Mouse (Mus musculus) CH12.LX (cell line): ENCODE measurements around the gene Avpr1a. TPM values are rescaled to one million over a fixed set of nuclear protein-coding genes. Genes with fewer than 3 reads are reported as not detected.
A peak's percentile ranks its signal among the peaks of the same experiment; 100 is the strongest.

Experiments
- DNase-seq: peaks from one replicate; pipeline ENCODE4 v3.0.0-alpha.2; 2013; ENCODE audit errors: extremely low read depth
- H3K27ac ChIP-seq: 2 replicates; pipeline ENCODE4 v1.5.1; 2012; ENCODE audit warnings: low read depth, mild to moderate bottlenecking, control low read depth, moderate library complexity; ENCODE audit not compliant: insufficient read depth
- H3K27me3 ChIP-seq: replicated peaks from 2 replicates; pipeline ENCODE3; 2012; ENCODE audit warnings: inconsistent platforms
- H3K36me3 ChIP-seq, 2 experiments: replicated peaks in 1 of 2; 2 replicates each; pipeline versions ENCODE3 to v1.6.1; 2012; ENCODE audit warnings: inconsistent platforms in 1 of 2, low read length in 1 of 2, mild to moderate bottlenecking in 1 of 2, mixed read lengths in 1 of 2, moderate library complexity in 1 of 2; ENCODE audit not compliant: control insufficient read depth in 1 of 2, insufficient read depth in 1 of 2
- H3K4me1 ChIP-seq, 2 experiments: 2 replicates each; pipeline ENCODE4 v1.6.1; 2012; ENCODE audit warnings: inconsistent platforms in 1 of 2, moderate library complexity in 1 of 2; ENCODE audit not compliant: insufficient read depth in 2 of 2, control insufficient read depth in 1 of 2
- H3K4me2 ChIP-seq: 2 replicates; pipeline ENCODE4 v1.6.1; 2012; ENCODE audit warnings: low read depth, mild to moderate bottlenecking, control low read depth; ENCODE audit not compliant: poor library complexity, insufficient read depth, severe bottlenecking
- H3K4me3 ChIP-seq, 3 experiments: fragments of 150-350 bp in 1 of 3; sonication (generic) in 1 of 3; replicated peaks in 1 of 3; 2 replicates each; pipeline versions ENCODE3 to v1.5.1; 2011 to 2012; ENCODE audit warnings: low read depth in 2 of 3, low read length in 2 of 3, mild to moderate bottlenecking in 2 of 3, moderate library complexity in 2 of 3, control low read depth in 1 of 3, improper control_type of control experiment in 1 of 3, inconsistent platforms in 1 of 3, mixed read lengths in 1 of 3; ENCODE audit not compliant: poor library complexity in 1 of 3
- H3K79me2 ChIP-seq: replicated peaks from 2 replicates; pipeline ENCODE4 v1.6.1; 2012; ENCODE audit warnings: mild to moderate bottlenecking, moderate library complexity; ENCODE audit not compliant: control insufficient read depth, poor library complexity, insufficient read depth, severe bottlenecking; ENCODE audit errors: extremely low read depth
- H3K9ac ChIP-seq: 2 replicates; pipeline ENCODE4 v1.6.1; 2012; ENCODE audit warnings: low read depth, mild to moderate bottlenecking, control low read depth, moderate library complexity; ENCODE audit not compliant: insufficient read depth
- H3K9me3 ChIP-seq: replicated peaks from 2 replicates; pipeline ENCODE3; 2012; ENCODE audit warnings: low read length, inconsistent platforms, mixed read lengths
- CTCF ChIP-seq, 2 experiments: IDR thresholded peaks in 1 of 2; conservative IDR thresholded peaks in 1 of 2; 2 replicates each; pipeline ENCODE4 v1.5.1; 2011 to 2012; ENCODE audit warnings: low read depth in 2 of 2, low read length in 2 of 2, improper control_type of control experiment in 1 of 2, inconsistent platforms in 1 of 2, mild to moderate bottlenecking in 1 of 2, moderate library complexity in 1 of 2
- E2F4 ChIP-seq: IDR thresholded peaks from 2 replicates; pipeline ENCODE4 v1.6.1; 2011; ENCODE audit warnings: low read depth, low read length, improper control_type of control experiment; ENCODE audit not compliant: insufficient replicate concordance
- ELF1 ChIP-seq: IDR thresholded peaks from 2 replicates; pipeline ENCODE4 v1.6.1; 2014; ENCODE audit warnings: low read depth, mild to moderate bottlenecking, inconsistent platforms, low read length, improper control_type of control experiment
- JUN ChIP-seq: IDR thresholded peaks from 2 replicates; pipeline ENCODE4 v1.6.1; 2011; ENCODE audit warnings: low read depth, mild to moderate bottlenecking, low read length, improper control_type of control experiment, moderate library complexity; ENCODE audit not compliant: insufficient read depth
- JUND ChIP-seq: conservative IDR thresholded peaks from 2 replicates; pipeline ENCODE4 v1.6.1; 2011; ENCODE audit warnings: low read depth, low read length, improper control_type of control experiment
- MAFK ChIP-seq: IDR thresholded peaks from 2 replicates; pipeline ENCODE4 v1.6.1; 2011; ENCODE audit warnings: low read length, improper control_type of control experiment; ENCODE audit not compliant: insufficient replicate concordance
- NELFE ChIP-seq: IDR thresholded peaks from 2 replicates; pipeline ENCODE4 v1.6.1; 2011; ENCODE audit warnings: low read depth, low read length, improper control_type of control experiment
- POLR2AphosphoS2 ChIP-seq: IDR thresholded peaks from 2 replicates; pipeline ENCODE4 v1.6.1; 2011; ENCODE audit warnings: low read depth, low read length, improper control_type of control experiment
- RCOR1 ChIP-seq: conservative IDR thresholded peaks from 2 replicates; pipeline ENCODE4 v1.6.1; 2012; ENCODE audit warnings: low read depth, mild to moderate bottlenecking, inconsistent platforms, low read length, improper control_type of control experiment
- SMC3 ChIP-seq: IDR thresholded peaks from 2 replicates; pipeline ENCODE4 v1.6.1; 2011; ENCODE audit warnings: low read depth, low read length, improper control_type of control experiment
- USF2 ChIP-seq: conservative IDR thresholded peaks from 2 replicates; pipeline ENCODE4 v1.6.1; 2011; ENCODE audit warnings: low read depth, low read length, improper control_type of control experiment
- ZC3H11A ChIP-seq: IDR thresholded peaks from 2 replicates; pipeline ENCODE4 v1.6.1; 2012; ENCODE audit warnings: low read depth, mild to moderate bottlenecking, inconsistent platforms, low read length, improper control_type of control experiment
- ZNF384 ChIP-seq: IDR thresholded peaks from 2 replicates; pipeline ENCODE4 v1.6.1; 2012; ENCODE audit warnings: low read depth, low read length, improper control_type of control experiment, inconsistent platforms
- dilution Hi-C: fragments of 300-500 bp; cut with MboI; formaldehyde crosslinking; loops from 2 replicates; pipeline ENCODE4 v1.14.3; 2020; ENCODE audit warnings: low sequenced_read_pairs; ENCODE audit not compliant: extremely low pct_unique_long_range_greater_than_20kb, extremely low pct_ligation_motif_present
- in situ Hi-C: fragments of 300-500 bp; cut with MboI; formaldehyde crosslinking; loops from 3 replicates; pipeline ENCODE4 v1.14.3; 2019; ENCODE audit warnings: low sequenced_read_pairs, low pct_ligation_motif_present, low pct_unique_long_range_greater_than_20kb, mixed read lengths
- polyA plus RNA-seq: library from polyadenylated mRNA; unstranded; fragments of >175 nt; gene quantifications from 2 replicates; pipeline ENCODE4 v1.2.1, GENCODE M21; 2012; ENCODE audit warnings: low read depth; ENCODE audit not compliant: insufficient read length
- total RNA-seq, 2 experiments: library from RNA; depleted of rRNA; stranded (reverse); fragments of 300-350 nt in 1 of 2; fragments of >200 nt in 1 of 2; gene quantifications; 2 replicates each; pipeline ENCODE4 v1.2.3; 2012 to 2014

Gene Avpr1a
- total and polyA plus RNA-seq, 3 experiments = not detected

DNA sequence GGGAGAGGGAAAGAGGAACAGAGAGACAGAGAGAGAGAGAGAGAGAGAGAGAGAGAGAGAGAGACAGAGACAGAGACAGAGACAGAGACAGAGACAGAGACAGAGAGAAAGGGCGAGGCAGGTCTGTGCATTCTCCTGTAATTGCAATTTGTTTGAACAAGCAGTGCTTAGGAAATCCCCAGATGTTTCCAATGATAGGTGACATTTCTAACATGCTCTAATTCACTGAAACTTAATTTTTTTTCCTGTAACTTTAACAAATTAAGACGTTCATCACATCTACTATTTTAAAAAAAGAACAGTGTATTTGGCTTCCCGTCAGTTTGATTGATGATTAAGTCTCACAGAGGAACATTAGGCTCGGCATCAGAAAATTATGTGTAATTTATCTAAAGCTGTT, 15.6 kb upstream of the Avpr1a start:
- Histone ChIP-seq H3K4me3 (no peak overlapping the region), H3K27me3 (no peaks in the 10 kb centered on the region), H3K9me3 (no peaks in the 10 kb centered on the region), H3K79me2 (no peaks in the 10 kb centered on the region), H3K27ac (no peak overlapping the region), H3K9ac (no peak overlapping the region), H3K4me2 (no peak overlapping the region), H3K4me1 (peaks cover 0 to 26% of the 10 kb centered on the region in 2 experiments; a peak in 2 of 4 replicates), H3K36me3 (no peaks in the 10 kb centered on the region)
- in situ Hi-C loops = no loop called here
- no peak for TF ChIP-seq ZC3H11A
- no peak for TF ChIP-seq POLR2AphosphoS2
- no peak for TF ChIP-seq JUN
- no peak for TF ChIP-seq E2F4
- TF ChIP-seq USF2 = no peak
- TF ChIP-seq NELFE = no peak
- TF ChIP-seq JUND = no peak
- TF ChIP-seq CTCF (conservative IDR thresholded peaks at IDR 0.05 in 1 of 2, IDR thresholded peaks at IDR 0.05 in 1 of 2; ENCODE audit: low read depth in 2 of 2, low read length in 2 of 2) = no peak
- no peak for TF ChIP-seq MAFK
- no peak for TF ChIP-seq RCOR1
- no peak for TF ChIP-seq ELF1
- TF ChIP-seq ZNF384 = no peak
- dilution Hi-C loops = no loop called here
- no peak for DNase-seq

DNA sequence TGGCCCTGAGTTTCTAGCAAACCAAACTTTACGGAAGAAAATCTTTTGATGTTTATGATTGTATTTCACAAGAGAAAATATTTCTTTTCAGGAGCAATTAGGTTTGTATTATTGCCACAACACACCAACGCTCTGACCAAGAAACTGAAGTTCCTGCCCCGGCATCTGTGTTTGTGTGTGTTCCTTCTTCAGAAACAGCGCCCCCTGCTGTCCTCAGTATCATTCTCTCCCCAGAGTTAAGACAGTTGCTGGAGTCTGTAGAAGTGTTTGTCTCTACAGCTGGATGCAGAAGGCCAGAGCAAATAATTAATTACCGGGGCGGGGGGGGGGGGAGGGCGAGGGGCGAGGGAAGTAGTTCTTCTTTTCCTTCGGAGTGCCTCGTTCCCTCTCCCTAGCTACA, 1.0 kb upstream of the Avpr1a start:
- peaks cover 12% of the 10 kb centered on the region for H3K9me3 ChIP-seq
- TF ChIP-seq ZC3H11A (no peak), NELFE (no peak), CTCF (conservative IDR thresholded peaks at IDR 0.05 in 1 of 2, IDR thresholded peaks at IDR 0.05 in 1 of 2; ENCODE audit: low read depth in 2 of 2, low read length in 2 of 2) (peak in 1 of 2 experiments; percentile 47; a peak in 2 of 4 replicates), SMC3 (peak; percentile 44)
- H3K4me3 ChIP-seq = no peak overlapping the region
- peak; percentile 46 for DNase-seq
- H3K4me1 ChIP-seq = 0 out of 4 replicates have a peak, but pooled peaks cover 0 to 6% of the 10 kb centered on the region in 2 experiments
- dilution Hi-C loops (no loop called here), in situ Hi-C loops (no loop called here)
- H3K27me3 ChIP-seq = no peaks in the 10 kb centered on the region
- H3K9ac ChIP-seq = no peak overlapping the region
- H3K27ac ChIP-seq = no peak overlapping the region
- H3K4me2 ChIP-seq = no peak overlapping the region
- H3K36me3 ChIP-seq = no peaks in the 10 kb centered on the region
- no peaks in the 10 kb centered on the region for H3K79me2 ChIP-seq
